Mouse (Mus musculus): ENCODE measurements at regions not wholly inside any gene's neighbourhood (a gene's known extent, or its start where the extent isn't known, plus 50 kb on each side); places are given as distances from the start of the nearest gene placed in this dataset.

DNA sequence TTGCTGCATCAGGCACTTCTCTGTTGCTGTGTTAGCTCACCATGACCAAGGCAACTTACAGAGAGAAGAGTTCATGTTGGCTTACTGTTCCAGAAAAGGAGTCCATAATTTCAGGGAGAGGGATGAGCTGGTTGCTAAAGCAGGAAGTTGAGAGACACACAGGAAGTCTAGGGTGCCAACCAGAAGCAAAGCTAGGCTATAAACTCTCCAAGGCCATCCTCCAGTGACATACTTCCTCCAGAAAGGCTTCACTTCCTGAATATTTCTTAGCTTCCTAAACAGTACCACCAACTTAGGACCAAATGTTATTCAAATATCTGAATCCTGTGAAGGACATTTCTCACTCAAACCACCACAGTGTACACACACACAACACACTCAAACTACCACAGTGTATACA lies 2010.6 kb downstream of the A830018L16Rik start:
- no peak overlapping the region for H3K4me3 ChIP-seq
- H3K4me1 ChIP-seq (replicated peaks): peaks cover 8% of the 10 kb centered on the region; the same call in 1 of the 2 replicates
- no peaks in the 10 kb centered on the region for H3K27me3 ChIP-seq (ENCODE audit: insufficient read depth, poor library complexity, severe bottlenecking)
- no peaks in the 10 kb centered on the region for H3K9me3 ChIP-seq
- DNase-seq (ENCODE audit: low spot score): no peak
- no peaks in the 10 kb centered on the region for H3K36me3 ChIP-seq
- H3K27ac ChIP-seq: no peak overlapping the region

DNA sequence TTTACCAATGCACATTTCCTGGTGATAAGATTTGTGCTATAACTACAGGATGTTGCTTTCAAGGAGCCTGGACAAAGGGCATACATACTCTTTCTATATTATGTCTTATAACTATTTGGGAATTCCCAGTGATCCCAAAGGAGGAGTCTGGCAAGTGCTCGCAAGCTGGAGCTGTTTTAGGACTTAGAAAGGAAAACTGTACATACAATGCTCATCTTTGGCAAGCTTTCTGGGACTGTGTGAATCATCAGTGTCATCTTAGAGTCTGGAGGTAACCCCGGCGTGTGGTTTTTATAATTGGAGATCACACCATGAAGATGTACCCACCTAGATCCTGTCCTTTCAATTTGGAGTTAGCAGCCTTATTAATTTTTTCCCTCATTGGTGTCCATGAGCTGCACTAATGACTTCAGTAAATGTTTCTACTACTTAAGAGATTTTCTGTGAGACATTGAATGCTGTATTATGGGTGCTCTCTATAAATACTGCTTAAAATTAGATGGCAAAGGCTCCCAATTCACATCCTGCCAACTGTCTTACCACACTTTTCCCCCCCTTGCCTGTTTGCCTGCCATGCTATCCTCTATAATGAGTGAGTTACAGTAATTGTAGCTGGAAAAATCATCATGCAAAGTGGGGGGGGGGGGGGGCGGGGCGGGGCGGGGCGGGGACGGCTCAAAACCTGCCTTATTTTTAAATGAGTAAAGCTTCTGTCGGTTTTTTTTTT lies 2011.9 kb downstream of the A830018L16Rik start:
- no peaks in the 10 kb centered on the region for H3K9me3 ChIP-seq
- no peaks in the 10 kb centered on the region for H3K27me3 ChIP-seq (ENCODE audit: insufficient read depth, poor library complexity, severe bottlenecking)
- H3K36me3 ChIP-seq: no peaks in the 10 kb centered on the region
- H3K4me3 ChIP-seq: peak overlapping the region; percentile 50
- peaks cover 8% of the 10 kb centered on the region; the same call in 1 of the 2 replicates for H3K4me1 ChIP-seq (replicated peaks)
- DNase-seq (ENCODE audit: low spot score): no peak
- H3K27ac ChIP-seq: peak overlapping the region; percentile 80; the same call in 1 of the 2 replicates
- WGBS: 30% methylated on average over 9 of the region's 9 CpGs

DNA sequence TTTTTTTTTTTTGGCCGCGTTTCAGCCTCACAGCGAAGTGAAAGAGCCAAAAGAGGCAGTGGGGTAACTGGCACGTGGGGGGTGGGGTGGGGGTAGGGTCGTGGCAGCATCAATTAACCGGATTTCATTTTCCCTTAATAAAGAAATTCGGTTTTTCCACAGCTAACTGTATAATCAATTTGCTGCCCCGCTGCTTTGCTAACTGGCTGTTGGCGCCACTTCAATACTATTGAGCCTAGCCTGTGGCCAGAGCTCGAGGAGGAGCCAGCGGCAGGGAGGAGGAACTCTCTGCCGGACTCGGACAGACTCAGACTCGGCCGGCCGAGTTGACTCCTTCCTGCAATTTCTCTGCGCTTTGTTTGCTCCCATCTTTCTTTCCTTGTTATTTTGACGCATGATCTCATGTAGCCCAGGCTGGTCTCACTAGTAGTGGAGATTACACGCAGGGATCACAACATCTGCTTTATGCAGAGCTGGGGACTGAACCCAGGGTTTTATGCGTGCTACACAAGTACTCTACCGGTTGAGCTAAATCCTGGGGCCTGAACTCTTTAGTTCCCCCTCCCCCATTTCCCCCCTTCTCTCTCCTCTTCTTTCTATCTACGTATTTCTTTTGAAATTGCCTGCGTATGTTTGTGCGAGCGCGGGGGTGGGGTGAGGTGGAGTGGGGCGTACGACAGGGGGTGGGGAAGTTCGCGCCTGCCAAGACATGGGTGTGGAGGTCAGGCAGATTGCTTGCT lies 2012.6 kb downstream of the A830018L16Rik start:
- no peaks in the 10 kb centered on the region for H3K27me3 ChIP-seq (ENCODE audit: insufficient read depth, poor library complexity, severe bottlenecking)
- 10% methylated on average over 30 of the region's 30 CpGs for WGBS
- H3K9me3 ChIP-seq: no peaks in the 10 kb centered on the region
- no peaks in the 10 kb centered on the region for H3K36me3 ChIP-seq
- DNase-seq (ENCODE audit: low spot score): peak; percentile 69
- H3K4me3 ChIP-seq: peak overlapping the region; percentile 50
- peak overlapping the region; percentile 80 for H3K27ac ChIP-seq
- H3K4me1 ChIP-seq (replicated peaks): peaks cover 8% of the 10 kb centered on the region; the same call in 1 of the 2 replicates

DNA sequence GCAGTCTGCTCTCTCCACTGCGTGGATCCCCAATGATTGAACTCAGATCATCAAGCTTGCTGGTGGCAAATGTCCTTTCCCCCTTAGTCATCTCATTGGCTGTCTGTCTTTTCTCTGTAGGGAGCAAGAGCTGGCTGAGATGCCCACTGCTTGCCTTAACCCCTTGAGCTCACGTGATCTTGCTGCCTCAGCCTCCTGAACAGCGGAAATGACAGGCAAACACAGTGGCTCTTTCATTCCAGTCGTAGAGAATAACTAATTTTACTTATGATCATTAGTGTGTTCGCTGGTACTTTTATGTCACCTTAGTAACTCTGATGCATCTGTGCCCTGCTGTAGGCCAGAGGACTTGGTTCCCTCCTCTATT lies 2013.1 kb downstream of the A830018L16Rik start:
- Histone ChIP-seq H3K27ac (peak overlapping the region; percentile 80), H3K9me3 (no peaks in the 10 kb centered on the region), H3K4me1 (replicated peaks) (peaks cover 8% of the 10 kb centered on the region; the same call in 1 of the 2 replicates), H3K4me3 (peak overlapping the region; percentile 50), H3K27me3 (ENCODE audit: insufficient read depth, poor library complexity, severe bottlenecking) (no peaks in the 10 kb centered on the region), H3K36me3 (no peaks in the 10 kb centered on the region)
- 61% methylated on average over 5 of the region's 5 CpGs for WGBS
- DNase-seq (ENCODE audit: low spot score): no peak

DNA sequence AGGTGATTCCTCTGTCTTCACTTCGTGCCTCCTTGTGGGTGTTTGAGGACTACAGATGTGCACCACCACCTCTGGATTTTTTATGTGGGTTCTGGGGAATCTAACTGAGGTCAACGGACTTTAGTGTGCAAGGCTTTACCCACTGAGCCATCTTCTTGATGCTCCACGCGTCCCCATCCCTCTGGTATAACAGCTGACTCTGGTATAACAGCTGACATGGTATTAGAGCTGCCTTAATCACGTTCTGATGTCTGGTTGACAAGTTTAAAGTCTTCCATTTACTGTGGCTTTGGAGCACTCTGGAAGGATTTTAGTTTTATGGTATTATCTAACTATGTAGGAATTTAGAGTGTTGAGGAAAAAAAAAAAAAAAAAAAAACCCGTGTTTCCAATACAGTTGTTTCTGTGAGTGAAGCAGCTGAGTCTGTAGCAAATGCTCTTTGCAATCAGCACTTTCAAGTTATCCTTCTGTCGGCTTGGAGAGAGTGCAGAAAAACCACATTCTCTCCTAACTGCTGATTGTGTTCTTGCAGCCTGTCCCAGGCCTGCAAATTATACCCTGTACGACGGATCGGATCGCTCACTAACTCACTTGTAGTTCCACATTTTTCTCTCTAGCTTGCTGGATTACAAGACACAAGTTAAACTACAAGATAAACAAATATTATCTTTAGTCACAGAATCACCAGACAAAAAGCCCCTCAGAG lies 2013.7 kb downstream of the A830018L16Rik start:
- Histone ChIP-seq H3K27me3 (ENCODE audit: insufficient read depth, poor library complexity, severe bottlenecking) (no peaks in the 10 kb centered on the region), H3K36me3 (no peaks in the 10 kb centered on the region), H3K4me3 (no peak overlapping the region), H3K27ac (no peak overlapping the region), H3K4me1 (replicated peaks) (peaks cover 8% of the 10 kb centered on the region; the same call in 1 of the 2 replicates), H3K9me3 (no peaks in the 10 kb centered on the region)
- no peak for DNase-seq (ENCODE audit: low spot score)
- 83% methylated on average over 11 of the region's 11 CpGs for WGBS

DNA sequence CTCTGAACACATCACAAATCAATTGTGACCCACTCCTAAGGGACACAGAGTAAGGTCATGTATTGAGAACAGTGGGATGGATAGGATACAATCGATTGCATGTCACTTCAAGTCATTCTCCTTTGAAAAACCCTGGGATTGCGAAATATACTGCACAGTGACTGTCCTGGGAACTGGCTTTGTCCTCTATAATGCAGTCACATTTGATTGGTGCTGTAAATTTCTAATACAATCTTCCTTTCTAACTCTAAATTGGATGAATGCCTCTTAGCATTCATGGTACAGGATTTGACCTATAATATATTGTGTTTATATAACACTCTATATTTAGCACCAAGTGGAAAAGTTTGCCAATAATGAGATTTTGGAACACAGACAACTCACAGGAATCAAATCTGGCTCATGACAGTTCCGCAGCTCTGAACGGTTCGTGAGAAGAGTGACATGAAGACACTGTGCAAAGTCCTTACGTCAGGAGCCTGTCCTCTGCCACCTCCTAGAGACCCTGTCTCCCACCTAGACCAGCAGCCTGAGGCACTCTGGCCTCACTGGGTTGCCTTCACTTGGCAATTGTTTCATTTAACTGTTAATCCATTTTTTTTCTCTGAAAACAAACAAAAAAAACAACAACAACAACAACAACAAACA lies 2024.0 kb downstream of the A830018L16Rik start:
- H3K4me3 ChIP-seq: no peak overlapping the region
- 87% methylated on average over 6 of the region's 6 CpGs for WGBS
- H3K27ac ChIP-seq: no peak overlapping the region
- no peak for DNase-seq (ENCODE audit: low spot score)
- no peaks in the 10 kb centered on the region for H3K27me3 ChIP-seq (ENCODE audit: insufficient read depth, poor library complexity, severe bottlenecking)
- H3K9me3 ChIP-seq: no peaks in the 10 kb centered on the region
- no peaks in the 10 kb centered on the region for H3K36me3 ChIP-seq
- no peaks in the 10 kb centered on the region for H3K4me1 ChIP-seq (replicated peaks)

DNA sequence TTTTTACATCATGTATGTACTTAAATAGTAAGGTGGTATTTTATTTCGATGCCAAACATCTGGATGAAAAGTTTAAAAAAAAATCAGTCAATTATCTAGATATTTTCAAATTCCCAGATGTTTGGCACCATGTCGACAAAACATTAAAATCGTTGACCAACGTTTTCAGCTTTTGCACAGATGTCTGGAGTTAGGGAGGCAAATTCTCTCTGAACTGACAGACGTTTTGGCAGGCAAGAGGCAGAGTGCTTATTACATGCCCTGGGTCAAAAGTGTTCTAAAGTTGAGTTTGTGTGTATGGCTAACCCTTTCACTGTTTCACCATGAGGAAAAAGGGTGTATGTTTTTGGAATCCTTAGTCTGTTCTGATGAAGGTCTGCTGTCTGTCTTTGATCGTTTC lies 2028.5 kb downstream of the A830018L16Rik start:
- Histone ChIP-seq H3K4me3 (no peak overlapping the region), H3K36me3 (no peaks in the 10 kb centered on the region), H3K4me1 (replicated peaks) (no peaks in the 10 kb centered on the region), H3K27ac (no peak overlapping the region), H3K9me3 (no peaks in the 10 kb centered on the region), H3K27me3 (ENCODE audit: insufficient read depth, poor library complexity, severe bottlenecking) (no peaks in the 10 kb centered on the region)
- DNase-seq (ENCODE audit: low spot score): no peak
- WGBS: 78% methylated on average over 6 of the region's 6 CpGs

DNA sequence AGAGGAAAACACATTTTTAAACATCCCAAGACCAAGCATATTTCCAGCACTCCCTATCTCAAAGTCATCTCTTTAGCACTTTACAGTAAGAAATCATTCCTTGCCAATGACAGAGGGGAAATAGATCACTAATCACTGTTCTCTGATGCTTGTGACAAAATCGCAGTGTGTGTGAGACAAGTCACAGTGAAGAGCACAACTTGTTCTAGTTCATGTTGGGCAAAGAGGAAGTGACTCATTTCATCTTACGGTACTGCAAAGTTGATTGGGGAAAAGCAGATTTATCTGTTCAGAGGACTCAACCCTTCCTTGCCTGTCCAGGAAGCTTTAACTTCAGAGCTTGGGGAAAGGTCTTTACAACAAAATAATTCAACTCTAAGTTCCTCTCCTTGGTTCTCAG lies 2040.6 kb downstream of the A830018L16Rik start:
- Histone ChIP-seq H3K4me1 (replicated peaks) (no peaks in the 10 kb centered on the region), H3K36me3 (no peaks in the 10 kb centered on the region), H3K27me3 (ENCODE audit: insufficient read depth, poor library complexity, severe bottlenecking) (no peaks in the 10 kb centered on the region), H3K27ac (no peak overlapping the region), H3K9me3 (0 out of 2 replicates have a peak, but pooled peaks cover 2% of the 10 kb centered on the region), H3K4me3 (no peak overlapping the region)
- no peak for DNase-seq (ENCODE audit: low spot score)
- WGBS: 85% methylated on average over 2 of the region's 2 CpGs

DNA sequence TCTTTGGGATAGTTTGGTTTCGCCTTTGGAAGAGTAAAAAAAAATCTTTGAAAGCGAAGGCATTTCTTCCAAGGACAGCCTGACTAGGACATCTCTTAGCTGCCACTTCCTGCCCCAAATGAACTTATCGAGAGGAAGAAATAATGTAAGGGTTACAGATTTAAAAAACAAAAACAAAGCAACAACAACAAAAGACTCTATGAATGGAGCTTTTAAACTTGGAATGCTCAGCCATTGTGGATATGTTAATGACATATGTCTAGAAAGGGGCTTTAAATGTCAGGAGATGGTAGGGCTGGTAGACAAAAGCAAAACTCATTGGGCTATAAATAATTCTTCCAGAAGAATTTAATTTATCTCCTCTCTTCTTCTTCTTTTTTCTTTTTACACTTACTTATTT lies 2041.7 kb downstream of the A830018L16Rik start:
- H3K4me3 ChIP-seq: no peak overlapping the region
- no peaks in the 10 kb centered on the region for H3K36me3 ChIP-seq
- WGBS: 80% methylated on average over 3 of the region's 3 CpGs
- H3K27me3 ChIP-seq (ENCODE audit: insufficient read depth, poor library complexity, severe bottlenecking): no peaks in the 10 kb centered on the region
- H3K4me1 ChIP-seq (replicated peaks): no peaks in the 10 kb centered on the region
- DNase-seq (ENCODE audit: low spot score): no peak
- peaks cover 8% of the 10 kb centered on the region; the same call in 1 of the 2 replicates for H3K9me3 ChIP-seq
- no peak overlapping the region for H3K27ac ChIP-seq

DNA sequence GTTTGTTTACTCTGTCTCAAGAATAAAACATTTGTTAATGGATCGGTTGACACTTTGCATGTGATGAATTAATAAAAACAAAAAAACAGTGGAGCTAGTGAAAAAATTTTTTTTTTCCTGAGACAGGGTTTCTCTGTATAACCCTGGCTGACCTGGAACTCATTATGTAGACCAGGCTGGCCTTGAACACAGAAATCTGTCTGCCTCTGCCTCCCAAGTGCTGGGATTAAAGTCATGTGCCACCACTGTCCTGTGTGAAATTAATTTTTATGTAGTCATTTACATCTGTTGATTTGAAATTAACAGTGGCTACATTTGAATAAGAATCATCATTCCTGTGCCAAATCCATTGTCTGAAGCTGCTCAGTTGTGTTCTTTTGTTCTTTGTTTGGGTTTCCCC lies 2050.4 kb downstream of the A830018L16Rik start:
- WGBS: 98% methylated on average over 1 of the region's 1 CpGs
- Histone ChIP-seq H3K27ac (no peak overlapping the region), H3K9me3 (peaks cover 16% of the 10 kb centered on the region; the same call in 1 of the 2 replicates)

DNA sequence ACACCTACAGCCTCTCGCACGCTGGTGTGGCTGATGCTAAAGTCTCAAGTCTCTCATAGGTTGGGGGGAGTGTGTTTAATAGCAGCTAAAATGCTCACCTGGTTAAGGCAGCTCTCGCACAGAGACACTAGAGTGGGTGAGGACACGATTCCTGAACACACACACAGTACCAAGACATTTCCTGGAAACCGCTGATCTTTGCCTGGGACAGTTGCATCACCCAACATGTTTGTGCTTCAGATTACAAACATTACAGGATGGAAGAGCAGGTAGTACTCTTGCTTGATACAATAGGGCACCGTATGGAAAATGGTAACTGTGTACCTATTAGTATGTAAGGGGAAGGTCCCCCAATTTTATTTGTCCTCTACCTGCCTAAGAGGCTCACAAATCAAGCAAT lies 2053.3 kb downstream of the A830018L16Rik start:
- no peak overlapping the region for H3K4me3 ChIP-seq
- WGBS: 85% methylated on average over 6 of the region's 6 CpGs
- no peak overlapping the region for H3K27ac ChIP-seq
- no peaks in the 10 kb centered on the region for H3K36me3 ChIP-seq
- H3K27me3 ChIP-seq (ENCODE audit: insufficient read depth, poor library complexity, severe bottlenecking): no peaks in the 10 kb centered on the region
- DNase-seq (ENCODE audit: low spot score): no peak
- H3K9me3 ChIP-seq: peaks cover 3% of the 10 kb centered on the region; the same call in 1 of the 2 replicates
- peaks cover 14% of the 10 kb centered on the region for H3K4me1 ChIP-seq (replicated peaks)

More for the DNA sequence above, 2050.4 kb downstream of the A830018L16Rik start:
- no peaks in the 10 kb centered on the region for H3K27me3 ChIP-seq (ENCODE audit: insufficient read depth, poor library complexity, severe bottlenecking)
- no peaks in the 10 kb centered on the region for H3K36me3 ChIP-seq
- DNase-seq (ENCODE audit: low spot score): no peak
- no peak overlapping the region for H3K4me3 ChIP-seq
- peaks cover 14% of the 10 kb centered on the region for H3K4me1 ChIP-seq (replicated peaks)

DNA sequence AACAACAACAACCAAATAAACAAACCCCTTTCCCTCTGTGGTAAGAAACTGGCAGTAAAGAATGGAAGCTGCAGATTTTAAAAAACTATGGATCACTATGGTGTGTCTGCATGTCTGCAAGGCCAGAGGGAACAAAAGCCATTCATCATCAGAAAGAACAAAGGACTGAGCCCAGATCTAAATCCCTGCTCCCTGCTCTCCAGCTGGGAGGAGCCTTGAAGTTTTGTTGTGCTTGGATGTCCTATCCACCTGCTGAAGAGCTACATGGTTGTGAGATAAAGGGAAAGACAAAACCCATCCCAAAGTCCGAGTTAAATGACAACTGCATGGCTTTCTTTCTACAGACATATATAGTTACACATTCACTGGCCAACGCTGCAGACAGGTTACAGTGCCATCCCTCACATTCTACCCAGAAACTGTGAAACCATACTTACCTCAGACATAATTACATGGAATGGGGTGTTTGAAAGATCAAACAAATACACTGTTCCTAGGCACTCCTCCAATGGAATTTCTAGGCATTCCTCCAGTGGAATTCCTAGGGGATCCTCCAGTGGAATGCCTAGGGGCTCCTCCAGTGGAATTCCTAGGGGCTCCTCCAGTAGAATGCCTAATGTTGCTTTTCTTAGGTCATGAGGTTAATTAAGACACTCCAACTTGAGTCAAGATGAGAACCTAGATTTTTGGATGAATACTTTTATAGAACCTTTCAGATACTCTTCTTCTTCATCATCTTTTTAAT lies 2054.2 kb downstream of the A830018L16Rik start:
- peaks cover 7% of the 10 kb centered on the region; the same call in 1 of the 2 replicates for H3K9me3 ChIP-seq
- WGBS: 23% methylated on average over 2 of the region's 2 CpGs
- H3K27me3 ChIP-seq (ENCODE audit: insufficient read depth, poor library complexity, severe bottlenecking): no peaks in the 10 kb centered on the region
- peak overlapping the region; percentile 23 for H3K27ac ChIP-seq
- peaks cover 14% of the 10 kb centered on the region for H3K4me1 ChIP-seq (replicated peaks)
- no peak overlapping the region for H3K4me3 ChIP-seq
- no peaks in the 10 kb centered on the region for H3K36me3 ChIP-seq
- DNase-seq (ENCODE audit: low spot score): peak; percentile 8
